Mouse (Mus musculus) forebrain, embryonic 12.5 days (tissue): Measurements from ENCODE around the gene Cdk14. TPM values are rescaled to one million over a fixed set of nuclear protein-coding genes. Genes with fewer than 3 reads are reported as not detected.

Experiments
- ATAC-seq: fragments of 200-750 bp; cut with Nextera tagmentation; 2 replicates; pipeline ENCODE4 v1.8.0; 2017; ENCODE audit warnings: moderate TSS enrichment; ENCODE audit not compliant: low FRiP score
- H3K27ac ChIP-seq: fragments of 300-500 bp; sonication (generic); 2 replicates; pipeline ENCODE4 v1.5.1; 2016; ENCODE audit warnings: mild to moderate bottlenecking
- H3K27me3 ChIP-seq: fragments of 300-500 bp; sonication (generic); 2 replicates; pipeline ENCODE4 v1.6.1; 2016; ENCODE audit warnings: mild to moderate bottlenecking
- H3K36me3 ChIP-seq: fragments of 300-500 bp; sonication (generic); replicated peaks from 2 replicates; pipeline ENCODE4 v1.6.1; 2016; ENCODE audit warnings: mild to moderate bottlenecking
- H3K4me1 ChIP-seq: fragments of 300-500 bp; sonication (generic); 2 replicates; pipeline ENCODE4 v1.6.1; 2016
- H3K4me2 ChIP-seq: fragments of 300-500 bp; sonication (generic); 2 replicates; pipeline ENCODE4 v1.6.1; 2016; ENCODE audit warnings: mild to moderate bottlenecking, moderate library complexity
- H3K4me3 ChIP-seq: fragments of 300-500 bp; sonication (generic); replicated peaks from 2 replicates; pipeline ENCODE4 v1.5.1; 2016; ENCODE audit warnings: mild to moderate bottlenecking
- H3K9ac ChIP-seq: fragments of 300-500 bp; sonication (generic); 2 replicates; pipeline ENCODE4 v1.6.1; 2016; ENCODE audit warnings: mild to moderate bottlenecking
- H3K9me3 ChIP-seq: fragments of 300-500 bp; sonication (generic); 2 replicates; pipeline ENCODE4 v1.6.1; 2016
- WGBS: fragments of 180-500 bp; shearing (Covaris S2); methylation state at CpG from one replicate; pipeline ENCODE4 v1.1.7; 2016; 5-methylcytosine and 5-hydroxymethylcytosine counted together
- polyA plus RNA-seq: library from polyadenylated mRNA; unstranded; fragments of >200 nt; fragmentation: Nextera tagmentation; extraction: Ambion mirVana; gene quantifications from 2 replicates; pipeline ENCODE4 v1.2.1, GENCODE M21; 2016

Gene Cdk14
- polyA plus RNA-seq, 1 experiment from 2014 or later: 33.0 TPM

DNA sequence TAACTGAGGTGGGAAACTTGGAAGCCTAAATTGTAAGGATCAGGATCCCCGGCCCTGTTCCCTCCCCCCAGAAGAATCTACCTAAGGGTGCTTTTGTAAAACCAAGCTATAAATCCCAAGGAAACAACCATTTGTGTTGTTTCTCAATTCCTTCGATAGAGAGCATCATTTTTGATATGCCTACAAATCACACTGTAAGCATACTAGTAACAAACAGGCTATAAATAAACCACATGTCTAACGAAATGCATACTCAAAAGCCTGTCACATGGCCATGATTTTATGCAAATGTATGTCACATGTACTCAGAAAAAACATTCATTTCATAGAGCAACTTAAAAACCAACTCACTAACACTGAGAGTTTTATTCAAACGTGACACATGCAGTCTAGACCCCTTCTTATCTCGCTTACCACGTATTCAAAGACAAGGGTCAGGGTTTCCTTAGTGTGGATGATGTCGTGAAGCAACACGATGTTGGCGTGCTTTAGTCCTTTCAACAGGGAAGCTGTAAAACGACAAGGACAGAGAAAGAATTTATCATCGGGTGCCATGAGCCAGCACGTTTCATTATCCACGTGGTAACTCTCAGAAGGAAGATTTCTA, 285.1 kb downstream of the Cdk14 start:
- ATAC-seq: no peak
- peak overlapping the region; percentile 54; the same call in 1 of the 2 replicates for H3K27ac ChIP-seq
- 75% methylated on average over 13 of the region's 13 CpGs for WGBS

DNA sequence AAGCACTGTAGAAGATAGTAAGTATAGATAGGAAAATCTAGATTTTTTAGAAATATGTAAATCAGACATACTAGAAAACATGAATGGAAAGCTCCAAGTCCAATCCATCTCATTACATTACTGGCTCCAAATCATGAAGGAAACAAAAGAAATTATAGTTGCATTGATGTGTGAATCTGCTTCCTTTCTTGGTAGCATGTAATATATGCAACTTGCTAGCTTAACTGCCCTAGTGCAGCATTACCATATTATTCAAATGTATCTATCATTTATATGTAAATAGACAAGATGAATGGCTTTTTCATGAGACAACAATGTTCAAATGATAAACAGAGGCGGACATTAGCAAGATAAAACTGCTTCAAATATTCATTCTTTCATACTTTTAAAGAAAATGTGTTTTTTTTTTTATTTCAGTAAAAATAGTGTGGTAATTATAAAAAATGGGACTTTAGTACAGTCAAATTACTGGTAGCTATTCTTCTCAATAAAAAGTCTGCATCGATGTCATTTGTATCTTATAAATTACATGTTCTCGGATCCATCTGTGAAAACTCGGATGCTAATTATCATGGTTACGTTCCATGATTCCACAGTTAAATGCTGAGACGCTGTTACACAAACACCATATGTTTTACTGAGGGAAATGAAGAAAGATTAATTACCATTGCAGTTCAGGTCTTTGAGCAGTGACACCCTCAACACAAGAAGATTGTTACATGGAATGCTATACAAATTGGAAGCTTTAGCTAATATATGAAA, 285.8 kb downstream of the Cdk14 start:
- Histone ChIP-seq H3K4me3 (no peak overlapping the region), H3K4me2 (no peak overlapping the region), H3K27me3 (no peaks in the 10 kb centered on the region), H3K36me3 (no peaks in the 10 kb centered on the region), H3K9ac (no peak overlapping the region), H3K9me3 (no peaks in the 10 kb centered on the region), H3K27ac (peak overlapping the region; percentile 54; the same call in 1 of the 2 replicates), H3K4me1 (0 out of 2 replicates have a peak, but pooled peaks cover 2% of the 10 kb centered on the region)
- peak; percentile 57; the same call in 1 of the 2 replicates for ATAC-seq
- 56% methylated on average over 6 of the region's 6 CpGs for WGBS

More for the DNA sequence above, 285.1 kb downstream of the Cdk14 start:
- Histone ChIP-seq H3K4me2 (no peak overlapping the region), H3K27me3 (no peaks in the 10 kb centered on the region), H3K9ac (no peak overlapping the region), H3K4me1 (0 out of 2 replicates have a peak, but pooled peaks cover 2% of the 10 kb centered on the region), H3K9me3 (no peaks in the 10 kb centered on the region), H3K36me3 (no peaks in the 10 kb centered on the region), H3K4me3 (no peak overlapping the region)

- H3K27me3 ChIP-seq: no peaks in the 10 kb centered on the region
- H3K27ac ChIP-seq: no peak overlapping the region
- no peak overlapping the region for H3K4me3 ChIP-seq
- H3K9me3 ChIP-seq: no peaks in the 10 kb centered on the region
- 0 out of 2 replicates have a peak, but pooled peaks cover 2% of the 10 kb centered on the region for H3K4me1 ChIP-seq
- WGBS: 74% methylated on average over 1 of the region's 1 CpGs
- H3K9ac ChIP-seq: no peak overlapping the region
- H3K4me2 ChIP-seq: no peak overlapping the region
- no peaks in the 10 kb centered on the region for H3K36me3 ChIP-seq
- ATAC-seq: no peak
These were observed 291.3 kb downstream of the Cdk14 start for GRCm38 (mm10) chr5:5128852-5129251.

DNA sequence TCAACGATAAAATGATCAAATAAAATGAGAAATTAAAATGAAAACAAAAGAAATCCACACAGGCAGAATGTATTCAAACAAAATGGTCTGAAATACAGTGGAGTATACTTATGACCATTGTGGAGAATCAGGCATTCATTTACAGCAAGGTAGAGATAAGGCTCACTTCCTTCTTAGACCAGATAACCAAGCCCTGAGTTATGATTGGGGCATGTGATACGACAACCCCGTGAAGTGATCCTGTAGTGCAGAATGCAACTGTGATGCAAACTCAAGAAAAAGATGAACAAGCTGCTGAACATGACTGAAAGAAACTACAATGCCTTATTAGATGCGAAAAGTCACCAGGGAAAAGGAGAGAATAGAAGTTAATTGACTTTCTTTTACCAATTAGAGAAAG, 295.5 kb downstream of the Cdk14 start:
- no peak overlapping the region for H3K4me3 ChIP-seq
- H3K36me3 ChIP-seq: no peaks in the 10 kb centered on the region
- no peak overlapping the region for H3K4me2 ChIP-seq
- no peaks in the 10 kb centered on the region for H3K9me3 ChIP-seq
- no peak overlapping the region for H3K9ac ChIP-seq
- WGBS: 88% methylated on average over 4 of the region's 4 CpGs
- ATAC-seq: no peak
- H3K4me1 ChIP-seq: no peaks in the 10 kb centered on the region
- H3K27me3 ChIP-seq: no peaks in the 10 kb centered on the region
- no peak overlapping the region for H3K27ac ChIP-seq

DNA sequence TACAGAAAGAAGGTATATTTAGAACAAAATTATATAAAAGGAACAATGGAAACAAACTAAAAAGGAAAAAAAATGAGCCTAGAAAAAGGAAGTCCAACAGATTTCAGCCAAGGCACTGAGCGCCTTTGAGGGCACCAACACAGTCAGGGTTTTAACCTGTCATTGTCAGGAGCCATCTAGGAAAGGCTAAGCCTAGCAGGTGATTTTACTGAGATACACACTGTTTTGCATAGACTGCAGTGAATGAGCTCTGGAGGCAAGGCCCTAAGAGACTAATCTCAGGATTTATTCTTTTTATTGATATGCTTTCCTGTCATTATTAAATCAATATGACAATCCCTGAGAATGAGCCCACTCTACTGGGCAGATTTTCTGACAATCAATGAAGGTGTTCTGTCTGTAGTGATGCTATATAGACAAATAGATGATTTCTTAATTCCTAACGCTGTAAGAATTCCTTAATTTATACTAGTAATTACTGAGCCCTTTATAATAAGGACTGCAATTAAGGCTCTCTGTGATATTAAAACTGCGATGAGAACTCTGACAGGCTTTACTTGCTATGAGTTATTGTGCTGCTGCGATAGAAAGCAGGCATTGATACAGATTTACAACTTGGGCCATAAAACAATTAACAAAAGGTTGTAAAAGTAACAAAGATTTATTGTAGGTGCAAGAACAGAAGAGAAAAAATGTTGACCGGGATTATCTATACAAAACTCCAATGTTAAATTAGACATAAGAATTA, 303.2 kb downstream of the Cdk14 start:
- H3K4me3 ChIP-seq: no peak overlapping the region
- no peak overlapping the region for H3K27ac ChIP-seq
- no peaks in the 10 kb centered on the region for H3K9me3 ChIP-seq
- H3K4me1 ChIP-seq: peaks cover 5% of the 10 kb centered on the region; the same call in 1 of the 2 replicates
- no peak overlapping the region for H3K4me2 ChIP-seq
- no peak for ATAC-seq
- no peaks in the 10 kb centered on the region for H3K27me3 ChIP-seq
- 71% methylated on average over 5 of the region's 5 CpGs for WGBS
- H3K9ac ChIP-seq: no peak overlapping the region
- no peaks in the 10 kb centered on the region for H3K36me3 ChIP-seq

GRCm38 (mm10) chr5:5115546-5115945, 304.6 kb downstream of the Cdk14 start:
- H3K4me1 ChIP-seq: peaks cover 5% of the 10 kb centered on the region; the same call in 1 of the 2 replicates
- 89% methylated on average over 1 of the region's 1 CpGs for WGBS
- no peaks in the 10 kb centered on the region for H3K36me3 ChIP-seq
- H3K9me3 ChIP-seq: no peaks in the 10 kb centered on the region
- H3K4me2 ChIP-seq: no peak overlapping the region
- H3K4me3 ChIP-seq: no peak overlapping the region
- no peak overlapping the region for H3K27ac ChIP-seq
- H3K9ac ChIP-seq: no peak overlapping the region
- ATAC-seq: no peak
- H3K27me3 ChIP-seq: no peaks in the 10 kb centered on the region

DNA sequence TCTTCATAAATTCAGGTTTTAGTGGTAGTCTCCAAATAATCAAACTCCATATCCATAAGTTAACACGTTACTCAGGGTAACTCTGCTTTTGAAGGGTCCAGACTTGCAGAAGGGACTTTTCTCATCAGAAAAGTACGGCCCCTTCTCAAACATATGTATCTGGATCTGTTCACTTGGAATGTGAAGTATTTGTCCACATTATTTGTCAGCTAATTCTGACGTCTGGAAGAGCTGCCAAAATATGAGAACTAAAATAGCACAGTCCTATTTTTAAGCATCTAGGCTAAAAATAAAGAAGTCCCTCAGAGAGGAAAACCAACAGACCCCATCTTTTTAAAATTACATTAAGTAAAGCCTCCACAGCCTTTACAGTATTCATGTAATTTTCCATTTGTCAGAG, 310.5 kb downstream of the Cdk14 start:
- no peak overlapping the region for H3K4me2 ChIP-seq
- H3K9me3 ChIP-seq: no peaks in the 10 kb centered on the region
- no peak for ATAC-seq
- H3K9ac ChIP-seq: no peak overlapping the region
- 81% methylated on average over 3 of the region's 3 CpGs for WGBS
- H3K27me3 ChIP-seq: no peaks in the 10 kb centered on the region
- H3K4me1 ChIP-seq: peaks cover 5% of the 10 kb centered on the region; the same call in 1 of the 2 replicates
- H3K4me3 ChIP-seq: no peak overlapping the region
- H3K27ac ChIP-seq: no peak overlapping the region
- H3K36me3 ChIP-seq: no peaks in the 10 kb centered on the region

- no peaks in the 10 kb centered on the region for H3K27me3 ChIP-seq
- 81% methylated on average over 3 of the region's 3 CpGs for WGBS
These were observed 311.1 kb downstream of the Cdk14 start for GRCm38 (mm10) chr5:5109017-5109416.

GRCm38 (mm10) chr5:5096248-5096915, 323.7 kb downstream of the Cdk14 start:
- Histone ChIP-seq H3K4me2 (no peak overlapping the region), H3K27me3 (no peaks in the 10 kb centered on the region), H3K4me1 (no peaks in the 10 kb centered on the region; the same call in 1 of the 2 replicates), H3K4me3 (no peak overlapping the region), H3K27ac (no peak overlapping the region), H3K9me3 (no peaks in the 10 kb centered on the region), H3K36me3 (no peaks in the 10 kb centered on the region), H3K9ac (no peak overlapping the region)
- 51% methylated on average over 3 of the region's 3 CpGs for WGBS
- no peak for ATAC-seq

More at GRCm38 (mm10) chr5:5109017-5109416, 311.1 kb downstream of the Cdk14 start:
- ATAC-seq: no peak
- no peak overlapping the region for H3K4me2 ChIP-seq
- H3K4me1 ChIP-seq: peaks cover 5% of the 10 kb centered on the region; the same call in 1 of the 2 replicates
- H3K27ac ChIP-seq: no peak overlapping the region
- no peak overlapping the region for H3K9ac ChIP-seq
- no peak overlapping the region for H3K4me3 ChIP-seq
- H3K9me3 ChIP-seq: no peaks in the 10 kb centered on the region
- H3K36me3 ChIP-seq: no peaks in the 10 kb centered on the region

- no peaks in the 10 kb centered on the region; the same call in 1 of the 2 replicates for H3K4me1 ChIP-seq
- no peak overlapping the region for H3K27ac ChIP-seq
- H3K9ac ChIP-seq: no peak overlapping the region
- no peaks in the 10 kb centered on the region for H3K9me3 ChIP-seq
- no peaks in the 10 kb centered on the region for H3K27me3 ChIP-seq
- 71% methylated on average over 7 of the region's 7 CpGs for WGBS
- H3K4me2 ChIP-seq: no peak overlapping the region
- H3K36me3 ChIP-seq: no peaks in the 10 kb centered on the region
- H3K4me3 ChIP-seq: no peak overlapping the region
- peak; percentile 81; the same call in 1 of the 2 replicates for ATAC-seq
These were observed 327.4 kb downstream of the Cdk14 start for GRCm38 (mm10) chr5:5092736-5093135.

GRCm38 (mm10) chr5:5071526-5071925, 348.6 kb downstream of the Cdk14 start:
- no peak for ATAC-seq
- Histone ChIP-seq H3K4me2 (no peak overlapping the region), H3K9ac (no peak overlapping the region), H3K4me1 (no peaks in the 10 kb centered on the region), H3K27me3 (no peaks in the 10 kb centered on the region), H3K27ac (no peak overlapping the region), H3K9me3 (no peaks in the 10 kb centered on the region), H3K4me3 (no peak overlapping the region), H3K36me3 (no peaks in the 10 kb centered on the region)
- 79% methylated on average over 1 of the region's 1 CpGs for WGBS

DNA sequence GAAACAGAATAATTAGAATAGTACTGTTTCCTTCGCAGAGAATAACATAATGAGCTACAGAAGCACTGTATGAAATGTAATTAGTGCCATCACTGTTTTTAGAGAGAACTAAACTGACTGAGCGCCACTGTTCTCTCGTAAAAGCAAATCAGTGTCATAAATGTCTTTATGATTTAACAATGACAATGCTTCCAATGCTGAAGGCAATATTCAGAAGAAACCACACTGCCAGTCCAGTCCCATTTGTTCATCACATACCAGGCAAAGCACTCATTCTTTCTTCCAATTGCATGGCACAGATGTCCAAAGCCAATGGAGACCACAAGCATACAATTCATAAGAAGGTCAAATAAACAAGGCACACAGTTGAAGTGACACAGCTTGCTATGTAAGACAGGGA, 355.4 kb downstream of the Cdk14 start:
- H3K36me3 ChIP-seq: no peaks in the 10 kb centered on the region
- 93% methylated on average over 3 of the region's 3 CpGs for WGBS
- ATAC-seq: no peak
- H3K27ac ChIP-seq: no peak overlapping the region
- H3K9ac ChIP-seq: no peak overlapping the region
- no peaks in the 10 kb centered on the region for H3K4me1 ChIP-seq
- H3K9me3 ChIP-seq: no peaks in the 10 kb centered on the region
- H3K27me3 ChIP-seq: no peaks in the 10 kb centered on the region
- H3K4me2 ChIP-seq: no peak overlapping the region
- H3K4me3 ChIP-seq: no peak overlapping the region
